Mouse (Mus musculus) forebrain, embryonic 16.5 days (tissue): Measurements from ENCODE around the gene Mmp25. TPM values are rescaled to one million over a fixed set of nuclear protein-coding genes. Genes with fewer than 3 reads are reported as not detected.

ENCODE experiments used
- ATAC-seq: fragments of 200-750 bp; cut with Nextera tagmentation; 2 replicates; pipeline ENCODE4 v1.8.0; 2017; ENCODE audit warnings: mild to moderate bottlenecking, moderate library complexity
- H3K27ac ChIP-seq: fragments of 300-500 bp; sonication (generic); 2 replicates; pipeline ENCODE4 v1.5.1; 2014; ENCODE audit warnings: low read length, control low read depth
- H3K27me3 ChIP-seq: fragments of 300-500 bp; sonication (generic); replicated peaks from 2 replicates; pipeline ENCODE4 v1.6.1; 2014; ENCODE audit warnings: low read length; ENCODE audit not compliant: control insufficient read depth, insufficient read depth
- H3K36me3 ChIP-seq: fragments of 300-500 bp; sonication (generic); 2 replicates; pipeline ENCODE4 v1.6.1; 2014; ENCODE audit not compliant: control insufficient read depth, insufficient read depth
- H3K4me1 ChIP-seq: fragments of 300-500 bp; sonication (generic); replicated peaks from 2 replicates; pipeline ENCODE4 v1.6.1; 2014; ENCODE audit warnings: low read length; ENCODE audit not compliant: control insufficient read depth, insufficient read depth
- H3K4me2 ChIP-seq: fragments of 300-500 bp; sonication (generic); 2 replicates; pipeline ENCODE4 v1.6.1; 2014; ENCODE audit warnings: mild to moderate bottlenecking, low read length, control low read depth
- H3K4me3 ChIP-seq: fragments of 300-500 bp; sonication (generic); replicated peaks from 2 replicates; pipeline ENCODE4 v1.5.1; 2014; ENCODE audit warnings: mild to moderate bottlenecking, low read length, control low read depth
- H3K9ac ChIP-seq: fragments of 300-500 bp; sonication (generic); replicated peaks from 2 replicates; pipeline ENCODE4 v1.6.1; 2014; ENCODE audit warnings: low read depth, low read length, control low read depth
- H3K9me3 ChIP-seq: fragments of 300-500 bp; sonication (generic); 2 replicates; pipeline ENCODE4 v1.6.1; 2016; ENCODE audit warnings: low read length; ENCODE audit not compliant: control insufficient read depth
- WGBS: fragments of 180-500 bp; shearing (Covaris S2); extraction: QIAGEN DNeasy Blood & Tissue Kit; methylation state at CpG from one replicate; pipeline ENCODE4 v1.1.7; 2014; 5-methylcytosine and 5-hydroxymethylcytosine counted together
- polyA plus RNA-seq: library from polyadenylated mRNA; unstranded; fragments of >200 nt; fragmentation: Nextera tagmentation; extraction: Ambion mirVana; gene quantifications from 2 replicates; pipeline ENCODE4 v1.2.1, GENCODE M21; 2015

Gene Mmp25
- polyA plus RNA-seq, 1 experiment from 2014 or later, result 1.2 TPM

- peak within 1 kb of the TSS; percentile 58 for H3K4me3 ChIP-seq
- H3K9ac ChIP-seq, result peak within 1 kb of the TSS; percentile 59
- no peaks in the 10 kb centered on the region for H3K9me3 ChIP-seq
- peaks cover 41% of the 10 kb centered on the region for H3K27me3 ChIP-seq
- ATAC-seq, result peak; percentile 29; the same call in 1 of the 2 replicates
- peaks cover 34% of the 10 kb centered on the region for H3K4me1 ChIP-seq
- H3K27ac ChIP-seq, result no peak within 1 kb of the TSS
- peak within 1 kb of the TSS; percentile 90 for H3K4me2 ChIP-seq
- H3K36me3 ChIP-seq, result no peaks in the 10 kb centered on the region
- WGBS, result under 1% methylated on average over 34 of the region's 34 CpGs
Observed at GRCm38 (mm10) chr17:23677236-23677679, 32.2 kb upstream of the Mmp25 start, which contains the start of gene Tnfrsf12a. Gene Tnfrsf12a (minus strand): TSS chr17:23677468.

GRCm38 (mm10) chr17:23676473-23677031, 31.5 kb upstream of the Mmp25 start:
- ATAC-seq, result no peak
- Histone ChIP-seq H3K27me3 (peaks cover 41% of the 10 kb centered on the region), H3K4me1 (peaks cover 34% of the 10 kb centered on the region), H3K4me3 (peak overlapping the region; percentile 58), H3K27ac (no peak overlapping the region), H3K9me3 (no peaks in the 10 kb centered on the region), H3K9ac (peak overlapping the region; percentile 59), H3K4me2 (peak overlapping the region; percentile 90), H3K36me3 (no peaks in the 10 kb centered on the region)
- WGBS, result under 1% methylated on average over 35 of the region's 37 CpGs

- Histone ChIP-seq H3K27me3 (peaks cover 35% of the 10 kb centered on the region), H3K4me3 (no peak overlapping the region), H3K36me3 (no peaks in the 10 kb centered on the region), H3K4me1 (peaks cover 34% of the 10 kb centered on the region), H3K9ac (no peak overlapping the region), H3K9me3 (no peaks in the 10 kb centered on the region), H3K27ac (no peak overlapping the region), H3K4me2 (peak overlapping the region; percentile 90; the same call in 1 of the 2 replicates)
- no peak for ATAC-seq
- WGBS, result 9% methylated on average over 15 of the region's 15 CpGs
Observed at GRCm38 (mm10) chr17:23675564-23676281, 30.6 kb upstream of the Mmp25 start.

- no peak for ATAC-seq
- Histone ChIP-seq H3K9me3 (no peaks in the 10 kb centered on the region), H3K4me1 (peaks cover 34% of the 10 kb centered on the region), H3K36me3 (no peaks in the 10 kb centered on the region), H3K27ac (no peak overlapping the region), H3K4me3 (no peak overlapping the region), H3K27me3 (peaks cover 29% of the 10 kb centered on the region), H3K4me2 (no peak overlapping the region), H3K9ac (no peak overlapping the region)
- 38% methylated on average over 5 of the region's 5 CpGs for WGBS
Observed at GRCm38 (mm10) chr17:23675127-23675526, 30.1 kb upstream of the Mmp25 start.

DNA sequence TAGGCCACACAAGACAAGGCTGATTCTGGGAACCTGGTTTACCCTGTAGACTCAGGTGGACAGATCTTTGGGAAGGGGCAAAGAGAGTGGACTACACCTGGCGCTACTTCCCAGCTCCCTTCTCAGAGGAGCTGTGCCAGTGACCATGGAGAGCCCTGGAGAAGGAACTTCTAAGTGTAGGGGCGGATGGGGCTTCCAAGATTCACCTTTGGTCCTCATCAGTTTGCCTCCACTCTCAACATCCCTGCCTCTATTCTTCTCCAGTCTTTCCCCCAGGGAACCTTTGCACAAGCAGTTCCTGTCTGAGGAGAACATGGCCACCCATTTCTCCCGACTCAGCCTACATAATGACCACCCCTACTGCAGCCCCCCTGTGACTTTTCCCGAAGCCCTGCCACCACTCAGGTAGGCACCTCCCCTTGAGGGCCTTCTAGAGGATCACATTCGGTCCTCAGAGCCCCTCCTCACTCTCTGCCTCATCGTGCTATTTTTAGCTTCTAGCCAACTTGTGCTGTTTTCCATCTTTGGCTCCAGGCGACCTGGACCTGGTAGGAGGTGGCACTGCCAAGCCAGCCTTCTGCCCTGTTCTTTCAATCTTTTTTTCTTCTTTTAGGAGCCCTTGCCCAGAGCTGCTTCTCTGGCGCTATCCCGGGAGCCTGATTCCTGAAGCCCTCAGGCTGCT, 29.3 kb upstream of the Mmp25 start:
- peak overlapping the region; percentile 82 for H3K9ac ChIP-seq
- H3K4me2 ChIP-seq, result peak overlapping the region; percentile 79
- WGBS, result 36% methylated on average over 9 of the region's 9 CpGs
- no peak overlapping the region for H3K27ac ChIP-seq
- no peaks in the 10 kb centered on the region for H3K36me3 ChIP-seq
- peaks cover 21% of the 10 kb centered on the region for H3K27me3 ChIP-seq
- H3K4me3 ChIP-seq, result peak overlapping the region; percentile 80
- no peaks in the 10 kb centered on the region for H3K9me3 ChIP-seq
- ATAC-seq, result no peak
- H3K4me1 ChIP-seq, result peaks cover 32% of the 10 kb centered on the region

DNA sequence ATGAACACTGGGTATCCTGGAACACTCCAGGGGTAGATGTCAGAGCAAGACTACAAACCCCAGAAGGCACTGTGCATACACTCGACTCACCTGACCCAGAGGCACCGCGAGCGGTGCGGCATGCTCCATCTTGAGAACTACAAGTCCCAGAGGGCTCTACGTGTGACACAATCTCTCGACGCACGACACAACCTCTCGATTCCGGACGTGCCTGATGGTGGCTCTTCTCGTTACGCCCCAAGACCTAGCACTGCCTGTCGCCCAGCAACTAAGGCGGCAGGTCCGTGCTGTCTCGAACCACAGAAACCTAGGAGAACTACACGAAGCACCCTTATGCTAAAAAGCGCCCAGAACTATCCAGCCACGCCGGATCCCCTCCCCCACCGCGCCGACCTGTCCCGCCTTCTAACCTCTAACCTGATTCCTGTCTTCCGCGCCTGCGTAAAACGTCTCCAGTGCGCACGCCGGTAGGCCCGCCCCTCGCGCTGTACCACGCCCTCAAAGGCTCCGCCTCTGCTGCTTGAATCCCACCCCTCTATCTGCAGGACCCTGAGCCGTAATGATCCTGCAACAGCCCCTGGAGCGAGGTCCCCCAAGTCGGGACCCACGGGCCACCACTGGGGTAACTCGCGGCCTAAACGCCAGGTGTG, 28.5 kb upstream of the Mmp25 start, which contains the start of the genes Hcfc1r1 and Thoc6:
Hcfc1r1 (plus strand) TSS at position 173 of the 650 bp plus-strand sequence.
Thoc6 (minus strand) TSS at position 459 of the 650 bp plus-strand sequence.
- H3K4me2 ChIP-seq, result peak within 1 kb of the TSS; percentile 79
- H3K27ac ChIP-seq, result peak within 1 kb of the TSS; percentile 82
- peaks cover 30% of the 10 kb centered on the region for H3K4me1 ChIP-seq
- under 1% methylated on average over 45 of the region's 45 CpGs for WGBS
- peak within 1 kb of the TSS; percentile 82 for H3K9ac ChIP-seq
- peak within 1 kb of the TSS; percentile 80 for H3K4me3 ChIP-seq
- peak; percentile 96 for ATAC-seq
- H3K27me3 ChIP-seq, result peaks cover 13% of the 10 kb centered on the region
- no peaks in the 10 kb centered on the region for H3K9me3 ChIP-seq
- H3K36me3 ChIP-seq, result no peaks in the 10 kb centered on the region; the same call in 1 of the 2 replicates

DNA sequence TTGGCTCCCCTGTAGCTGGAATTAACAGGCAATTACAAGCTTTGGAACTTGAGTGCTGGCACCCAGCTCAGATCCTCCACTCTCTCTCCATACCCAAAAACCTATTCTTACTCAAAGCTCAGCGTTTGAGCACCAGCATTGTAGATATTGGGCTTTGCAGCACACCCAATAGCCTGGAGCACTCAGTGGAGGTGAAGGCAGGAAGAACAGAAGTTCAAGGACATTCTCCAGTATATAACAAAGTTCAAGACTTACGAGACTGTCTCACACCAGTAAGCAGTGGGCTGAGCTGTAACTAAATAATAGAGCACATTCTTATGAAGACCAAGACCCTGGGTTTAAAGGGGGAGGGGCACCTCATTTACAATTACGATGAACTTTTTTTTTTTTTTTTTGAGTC, 27.7 kb upstream of the Mmp25 start:
- Histone ChIP-seq H3K9me3 (no peaks in the 10 kb centered on the region), H3K4me3 (peak overlapping the region; percentile 80), H3K27ac (no peak overlapping the region), H3K4me2 (peak overlapping the region; percentile 79), H3K9ac (no peak overlapping the region), H3K36me3 (no peaks in the 10 kb centered on the region; the same call in 1 of the 2 replicates), H3K4me1 (peaks cover 30% of the 10 kb centered on the region), H3K27me3 (peaks cover 9% of the 10 kb centered on the region; the same call in 1 of the 2 replicates)
- no peak for ATAC-seq
- 64% methylated on average over 3 of the region's 3 CpGs for WGBS

DNA sequence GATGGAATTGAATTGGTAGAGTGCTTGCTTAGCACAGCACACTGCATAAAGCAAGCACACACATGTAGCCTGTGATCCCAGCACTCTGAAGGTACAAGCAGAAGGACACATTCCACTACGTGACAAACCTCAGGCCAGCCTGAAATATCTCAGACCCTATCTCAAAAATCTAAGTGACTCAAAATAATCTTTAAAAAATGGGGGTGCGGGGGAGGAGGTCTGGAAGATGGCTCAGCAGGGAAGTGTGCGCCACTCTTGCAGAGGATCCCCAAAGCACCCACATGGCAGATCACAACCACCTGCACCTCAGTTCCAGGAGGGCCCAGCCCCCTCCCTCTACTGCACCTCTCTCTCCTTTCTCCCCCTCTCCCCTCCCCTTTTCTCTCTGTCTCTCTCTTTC, 26.4 kb upstream of the Mmp25 start:
- H3K27ac ChIP-seq, result no peak overlapping the region
- H3K4me3 ChIP-seq, result no peak overlapping the region
- no peak overlapping the region for H3K4me2 ChIP-seq
- no peak overlapping the region for H3K9ac ChIP-seq
- no peak for ATAC-seq
- H3K27me3 ChIP-seq, result peaks cover 9% of the 10 kb centered on the region; the same call in 1 of the 2 replicates
- 99% methylated on average over 3 of the region's 3 CpGs for WGBS
- peaks cover 21% of the 10 kb centered on the region for H3K4me1 ChIP-seq
- no peaks in the 10 kb centered on the region for H3K9me3 ChIP-seq
- no peaks in the 10 kb centered on the region; the same call in 1 of the 2 replicates for H3K36me3 ChIP-seq
